8 mouse cellular contexts compared by ENCODE assay signal in the genomic region with DNA sequence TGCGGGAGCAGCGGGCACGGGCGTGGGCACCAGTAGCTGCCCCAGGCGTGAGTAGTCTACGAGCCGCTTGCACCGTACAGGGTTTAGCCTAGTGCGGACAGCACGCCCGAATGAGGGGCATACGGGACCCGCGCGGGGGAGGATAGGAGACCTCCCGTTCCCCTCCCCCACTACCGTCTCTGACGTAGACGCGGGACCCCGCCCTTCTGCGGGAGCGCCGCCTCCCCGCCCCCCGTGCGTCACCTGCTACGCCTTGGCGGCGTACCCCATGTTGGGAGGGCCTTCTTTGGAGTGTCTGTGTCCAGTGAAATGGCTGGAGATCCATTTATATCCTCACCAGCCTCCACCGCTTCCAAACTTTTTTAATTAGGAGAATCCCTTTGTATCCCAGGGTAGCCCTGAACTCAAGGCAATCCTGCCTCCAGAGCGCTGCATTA. TPM values are rescaled to one million over a fixed set of nuclear protein-coding genes. Genes with fewer than 3 reads are reported as not detected.
A peak's percentile ranks its signal among the peaks of the same experiment; 100 is the strongest.
DNase-seq lines count a peak whose midpoint lies in the region; ATAC-seq and TF ChIP-seq lines count a peak whose summit lies in the region.

No protein-coding gene starts in this region.

- H3K4me3 ChIP-seq in embryonic fibroblast, embryonic 13.5 days (ENCODE audit: insufficient read depth, low read length), result peak overlapping the region; percentile 58
- peak overlapping the region; percentile 82 for H3K4me3 ChIP-seq in heart, embryonic 11.5 days (ENCODE audit: low read depth, low read length)
- peak overlapping the region; percentile 84 for H3K4me3 ChIP-seq in kidney, embryonic 15.5 days (replicated peaks)

- WGBS in heart, embryonic 11.5 days (ENCODE audit: insufficient replicate concordance), result under 1% methylated on average over 30 of the region's 32 CpGs
- WGBS in kidney, embryonic 15.5 days, result 0% methylated on average over 14 of the region's 32 CpGs

- DNase-seq in B cell, adult 2 months, result peak; percentile 97
- peak; percentile 97 for DNase-seq in brain, adult 2 months (ENCODE audit: low read depth, low spot score)
- peak; percentile 96 for DNase-seq in liver
- DNase-seq in monocyte, adult 2 months (ENCODE audit: low read depth in 1 of 2, low spot score in 2 of 2), result peak; percentile 78 to 89
- DNase-seq in spleen, postnatal 14 days (ENCODE audit: low spot score in 2 of 2), result peak; percentile 86 to 92

- peak overlapping the region; percentile 98 for H3K9ac ChIP-seq in heart, embryonic 11.5 days (ENCODE audit: low read depth, low read length)
- H3K9ac ChIP-seq in kidney, embryonic 15.5 days, result peak overlapping the region; percentile 96

- peak; percentile 70 for ATAC-seq in heart, embryonic 11.5 days (replicated peaks; ENCODE audit: insufficient number of reproducible peaks, low FRiP score, low TSS enrichment)
- peak; percentile 74 for ATAC-seq in kidney, embryonic 15.5 days (replicated peaks; ENCODE audit: low FRiP score)

- H3K27ac ChIP-seq in embryonic fibroblast, embryonic 13.5 days (ENCODE audit: insufficient read depth, low read length), result peak overlapping the region; percentile 95
- peak overlapping the region; percentile 100 for H3K27ac ChIP-seq in heart, embryonic 11.5 days (ENCODE audit: low read depth, low read length)
- peak overlapping the region; percentile 100 for H3K27ac ChIP-seq in kidney, embryonic 15.5 days

- H3K4me1 ChIP-seq in embryonic fibroblast, embryonic 13.5 days (ENCODE audit: control insufficient read depth, insufficient read depth, low read length), result peaks cover 7% of the 10 kb centered on the region
- H3K4me1 ChIP-seq in heart, embryonic 11.5 days (ENCODE audit: control insufficient read depth, insufficient read depth, low read length), result peaks cover 30% of the 10 kb centered on the region
- H3K4me1 ChIP-seq in kidney, embryonic 15.5 days, result peaks cover 44% of the 10 kb centered on the region

- H3K36me3 ChIP-seq in heart, embryonic 11.5 days (ENCODE audit: control insufficient read depth, insufficient read depth, low read length), result peaks cover 13% of the 10 kb centered on the region
- peaks cover 22% of the 10 kb centered on the region for H3K36me3 ChIP-seq in kidney, embryonic 15.5 days

- no peak for TF ChIP-seq CTCF in embryonic fibroblast, embryonic 13.5 days (IDR thresholded peaks at IDR 0.05; ENCODE audit: borderline replicate concordance, insufficient read depth, low read length)

- peak overlapping the region; percentile 97 for H3K4me2 ChIP-seq in heart, embryonic 11.5 days
- peak overlapping the region; percentile 71 for H3K4me2 ChIP-seq in kidney, embryonic 15.5 days

- H3K9me3 ChIP-seq in heart, embryonic 11.5 days (replicated peaks; ENCODE audit: control insufficient read depth, low read length), result no peaks in the 10 kb centered on the region
- H3K9me3 ChIP-seq in kidney, embryonic 15.5 days (replicated peaks), result no peaks in the 10 kb centered on the region

- no peaks in the 10 kb centered on the region for H3K27me3 ChIP-seq in heart, embryonic 11.5 days (ENCODE audit: control insufficient read depth, insufficient read depth, low read length)
- no peaks in the 10 kb centered on the region for H3K27me3 ChIP-seq in kidney, embryonic 15.5 days

- peak; percentile 82 for TF ChIP-seq POLR2A in embryonic fibroblast, embryonic 13.5 days (IDR thresholded peaks at IDR 0.05; ENCODE audit: low read depth, low read length)

RNA-seq across cellular contexts. Expression of gene Hnrnpl, which starts 0.6 kb away (rescaled TPM):
- 442 and 496 TPM in 2 replicates for polyA plus RNA-seq in embryonic fibroblast, embryonic 13.5 days (2011; ENCODE audit: insufficient read length, low read depth, missing spikeins)
- polyA plus RNA-seq in heart, embryonic 11.5 days (2014; fragmentation: Nextera tagmentation; extraction: Ambion mirVana), result 210 and 212 TPM in 2 replicates
- polyA plus RNA-seq in kidney, embryonic 15.5 days (2015; fragmentation: Nextera tagmentation; extraction: Ambion mirVana), result 264 and 265 TPM in 2 replicates

RNA-seq across cellular contexts. Expression of gene Ech1, which starts 16.0 kb away (rescaled TPM):
- 80.4 and 81.2 TPM in 2 replicates for polyA plus RNA-seq in embryonic fibroblast, embryonic 13.5 days (2011; ENCODE audit: insufficient read length, low read depth, missing spikeins)
- polyA plus RNA-seq in heart, embryonic 11.5 days (2014; fragmentation: Nextera tagmentation; extraction: Ambion mirVana), result 139 and 149 TPM in 2 replicates
- 154 and 164 TPM in 2 replicates for polyA plus RNA-seq in kidney, embryonic 15.5 days (2015; fragmentation: Nextera tagmentation; extraction: Ambion mirVana)

RNA-seq across cellular contexts. Expression of gene Rinl, which starts 20.2 kb away (rescaled TPM):
- 0.77 TPM in 1 of 2 replicates, not detected in the other for polyA plus RNA-seq in embryonic fibroblast, embryonic 13.5 days (2011; ENCODE audit: insufficient read length, low read depth, missing spikeins)
- polyA plus RNA-seq in heart, embryonic 11.5 days (2014; fragmentation: Nextera tagmentation; extraction: Ambion mirVana), result 2.4 and 2.5 TPM in 2 replicates
- 6.2 and 7.4 TPM in 2 replicates for polyA plus RNA-seq in kidney, embryonic 15.5 days (2015; fragmentation: Nextera tagmentation; extraction: Ambion mirVana)

RNA-seq across cellular contexts. Expression of gene Lgals4, which starts 24.7 kb away (rescaled TPM):
- 1.4 and 6.5 TPM in 2 replicates for polyA plus RNA-seq in embryonic fibroblast, embryonic 13.5 days (2011; ENCODE audit: insufficient read length, low read depth, missing spikeins)
- polyA plus RNA-seq in heart, embryonic 11.5 days (2014; fragmentation: Nextera tagmentation; extraction: Ambion mirVana), result 2.2 and 3.9 TPM in 2 replicates
- 12.0 and 32.1 TPM in 2 replicates for polyA plus RNA-seq in kidney, embryonic 15.5 days (2015; fragmentation: Nextera tagmentation; extraction: Ambion mirVana)

RNA-seq across cellular contexts. Expression of gene Nfkbib, which starts 41.7 kb away (rescaled TPM):
- 13.8 and 15.0 TPM in 2 replicates for polyA plus RNA-seq in embryonic fibroblast, embryonic 13.5 days (2011; ENCODE audit: insufficient read length, low read depth, missing spikeins)
- polyA plus RNA-seq in heart, embryonic 11.5 days (2014; fragmentation: Nextera tagmentation; extraction: Ambion mirVana), result 34.7 and 38.0 TPM in 2 replicates
- 41.6 and 45.2 TPM in 2 replicates for polyA plus RNA-seq in kidney, embryonic 15.5 days (2015; fragmentation: Nextera tagmentation; extraction: Ambion mirVana)

Comparison
In these comparisons a context has a peak if more than half of its experiments do, and no peak if none do; other contexts are left out.
1. Peak in every context shown above with its lines: DNase-seq, ATAC-seq, H3K4me3 ChIP-seq and H3K27ac ChIP-seq.